Mouse (Mus musculus) liver, adult 2 months (tissue): Measurements from ENCODE around the gene Tmem230.

Experiments
- CTCF ChIP-seq: fragments of 200-500 bp; IDR thresholded peaks from 2 replicates; pipeline ENCODE4 v1.5.1; 2011; ENCODE audit warnings: low read depth, low read length, control low read depth
- POLR2A ChIP-seq: fragments of 200-500 bp; IDR thresholded peaks from 2 replicates; pipeline ENCODE4 v1.6.1; 2011; ENCODE audit warnings: low read length, control low read depth; ENCODE audit not compliant: insufficient read depth; ENCODE audit errors: extremely low read depth

- no peak for TF ChIP-seq POLR2A
- no peak for TF ChIP-seq CTCF
These were observed 38.9 kb upstream of the Tmem230 start for GRCm38 (mm10) chr2:132286376-132287076.
